Mouse (Mus musculus): ENCODE results near the gene Olfr1426.
"Not testable (repeated sequence)": the region's sequence is repeated elsewhere in the genome, so short reads cannot be mapped to it uniquely, and the experiment has no call there.

GRCm38 (mm10) chr19:12069546-12069945 lies 22.3 kb downstream of the Olfr1426 start:
- not testable (repeated sequence) for TF ChIP-seq EP300 (IDR thresholded peaks at IDR 0.05; ENCODE audit: insufficient read depth, low read depth, low read length); POLR2A (IDR thresholded peaks at IDR 0.05; ENCODE audit: insufficient read depth, low read length)

All from ES-Bruce4 (cell line).